In the genomic region with DNA sequence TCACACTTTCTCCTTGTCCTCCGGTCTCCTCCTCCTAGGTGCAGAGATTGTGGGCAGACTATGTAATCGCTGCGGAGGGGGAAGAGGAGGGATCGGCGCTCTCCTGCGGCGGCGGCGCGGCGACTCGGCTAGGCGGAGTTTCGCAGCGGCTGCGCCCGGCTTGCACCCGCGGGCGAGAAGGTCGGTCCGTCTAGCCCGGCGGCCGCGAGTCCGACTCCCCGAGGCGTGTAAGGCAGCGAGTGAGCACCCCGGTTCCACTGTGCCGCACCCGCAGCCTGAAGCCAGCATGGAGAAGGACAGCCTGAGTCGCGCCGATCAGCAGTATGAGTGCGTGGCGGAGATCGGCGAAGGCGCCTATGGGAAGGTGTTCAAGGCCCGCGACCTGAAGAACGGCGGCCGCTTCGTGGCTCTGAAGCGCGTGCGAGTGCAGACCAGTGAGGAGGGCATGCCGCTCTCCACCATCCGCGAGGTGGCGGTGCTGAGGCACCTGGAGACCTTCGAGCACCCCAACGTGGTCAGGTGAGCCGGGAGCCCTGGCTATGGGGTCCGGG, we compare ENCODE assay signal across 8 mouse cellular contexts. TPM values are rescaled to one million over a fixed set of nuclear protein-coding genes. Genes with fewer than 3 reads are reported as not detected.
DNase-seq lines count a peak whose midpoint lies in the region; ATAC-seq lines count a peak whose summit lies in the region.

No protein-coding gene starts in this region.

- peak; percentile 77 for ATAC-seq in frontal cortex, adult (ENCODE audit: low TSS enrichment)

- H3K27me3 ChIP-seq in hindbrain, embryonic 10.5 days (ENCODE audit: insufficient read depth, poor library complexity, severe bottlenecking) = peaks cover 25% of the 10 kb centered on the region

- WGBS in hindbrain, embryonic 10.5 days = under 1% methylated on average over 58 of the region's 58 CpGs

- peak overlapping the region; percentile 74 for H3K4me3 ChIP-seq in hindbrain, embryonic 10.5 days

- no peaks in the 10 kb centered on the region for H3K36me3 ChIP-seq in hindbrain, embryonic 10.5 days

- peak; percentile 69 for DNase-seq in MN1 (ENCODE audit: low spot score)
- peak; percentile 39 for DNase-seq in cerebellum, adult 8-10 months
- DNase-seq in hindbrain, embryonic 10.5 days (ENCODE audit: low spot score) = peak; percentile 81
- DNase-seq in layer of hippocampus, postnatal 14 days (ENCODE audit: low spot score in 2 of 2) = peak; percentile 72 to 75
- DNase-seq in lung, postnatal 10 days = peak; percentile 90
- peak; percentile 64 for DNase-seq in ovary, postnatal 10 days (ENCODE audit: low spot score)
- peak; percentile 74 to 84 for DNase-seq in thymus, postnatal 10 days (ENCODE audit: low spot score in 2 of 2)

- H3K9me3 ChIP-seq in hindbrain, embryonic 10.5 days = no peaks in the 10 kb centered on the region

- peak overlapping the region; percentile 91 for H3K27ac ChIP-seq in hindbrain, embryonic 10.5 days

- H3K4me1 ChIP-seq in hindbrain, embryonic 10.5 days (replicated peaks) = peaks cover 30% of the 10 kb centered on the region

RNA-seq across cellular contexts. Expression of gene Cdk6, which starts 2.9 kb away (rescaled TPM):
- polyA plus RNA-seq in hindbrain, embryonic 10.5 days (2016; fragmentation: Nextera tagmentation; extraction: Ambion mirVana) = 18.3 and 20.0 TPM in 2 replicates
- total RNA-seq in layer of hippocampus, postnatal 14 days (2021) = 1 to 10 TPM; 7.6 to 7.9 TPM

Comparison
In these comparisons a context has a peak if more than half of its experiments do, and no peak if none do; other contexts are left out.
1. Peak in every context shown above with its lines: DNase-seq, ATAC-seq, H3K4me3 ChIP-seq and H3K27ac ChIP-seq.
2. DNase-seq: peak in every context shown above with its lines; median percentile 90 in lung, postnatal 10 days; 81 in hindbrain, embryonic 10.5 days; 79 in thymus, postnatal 10 days; 74 in layer of hippocampus, postnatal 14 days; 69 in MN1; 64 in ovary, postnatal 10 days; 39 in cerebellum, adult 8-10 months.